Mouse (Mus musculus) embryonic facial prominence, embryonic 13.5 days (tissue): ENCODE data around the gene Mgea5. TPM values are rescaled to one million over a fixed set of nuclear protein-coding genes. Genes with fewer than 3 reads are reported as not detected.

ENCODE experiments used
- ATAC-seq: fragments of 200-750 bp; cut with Nextera tagmentation; 2 replicates; pipeline ENCODE4 v1.8.0; 2017; ENCODE audit warnings: low read depth; ENCODE audit not compliant: insufficient number of reproducible peaks, insufficient read depth, low FRiP score, low TSS enrichment
- H3K27ac ChIP-seq: fragments of 300-500 bp; sonication (generic); 2 replicates; pipeline ENCODE4 v1.5.1; 2015; ENCODE audit warnings: moderate library complexity, mild to moderate bottlenecking, inconsistent platforms
- H3K27me3 ChIP-seq: fragments of 300-500 bp; sonication (generic); 2 replicates; pipeline ENCODE4 v1.6.1; 2015; ENCODE audit warnings: mild to moderate bottlenecking, inconsistent platforms
- H3K36me3 ChIP-seq: fragments of 300-500 bp; sonication (generic); 2 replicates; pipeline ENCODE4 v1.6.1; 2015; ENCODE audit warnings: mild to moderate bottlenecking, inconsistent platforms
- H3K4me1 ChIP-seq: fragments of 300-500 bp; sonication (generic); 2 replicates; pipeline ENCODE4 v1.6.1; 2015; ENCODE audit warnings: inconsistent platforms
- H3K4me2 ChIP-seq: fragments of 300-500 bp; sonication (generic); 2 replicates; pipeline ENCODE4 v1.6.1; 2015; ENCODE audit warnings: moderate library complexity, mild to moderate bottlenecking, inconsistent platforms
- H3K4me3 ChIP-seq: fragments of 300-500 bp; sonication (generic); 2 replicates; pipeline ENCODE4 v1.5.1; 2015; ENCODE audit warnings: mild to moderate bottlenecking, inconsistent platforms
- H3K9ac ChIP-seq: fragments of 300-500 bp; sonication (generic); 2 replicates; pipeline ENCODE4 v1.6.1; 2015; ENCODE audit warnings: mild to moderate bottlenecking, inconsistent platforms
- H3K9me3 ChIP-seq: fragments of 300-500 bp; sonication (generic); 2 replicates; pipeline ENCODE4 v1.6.1; 2016; ENCODE audit warnings: inconsistent platforms
- WGBS: fragments of 180-500 bp; shearing (Covaris S2); methylation state at CpG from one replicate; pipeline ENCODE4 v1.1.7; 2015; ENCODE audit warnings: mixed read lengths; 5-methylcytosine and 5-hydroxymethylcytosine counted together
- polyA plus RNA-seq: library from polyadenylated mRNA; unstranded; fragments of >200 nt; fragmentation: Nextera tagmentation; extraction: Ambion mirVana; gene quantifications from 2 replicates; pipeline ENCODE4 v1.2.1, GENCODE M21; 2015

The Mgea5 gene
- polyA plus RNA-seq, 1 experiment from 2014 or later = 74.5 TPM

DNA sequence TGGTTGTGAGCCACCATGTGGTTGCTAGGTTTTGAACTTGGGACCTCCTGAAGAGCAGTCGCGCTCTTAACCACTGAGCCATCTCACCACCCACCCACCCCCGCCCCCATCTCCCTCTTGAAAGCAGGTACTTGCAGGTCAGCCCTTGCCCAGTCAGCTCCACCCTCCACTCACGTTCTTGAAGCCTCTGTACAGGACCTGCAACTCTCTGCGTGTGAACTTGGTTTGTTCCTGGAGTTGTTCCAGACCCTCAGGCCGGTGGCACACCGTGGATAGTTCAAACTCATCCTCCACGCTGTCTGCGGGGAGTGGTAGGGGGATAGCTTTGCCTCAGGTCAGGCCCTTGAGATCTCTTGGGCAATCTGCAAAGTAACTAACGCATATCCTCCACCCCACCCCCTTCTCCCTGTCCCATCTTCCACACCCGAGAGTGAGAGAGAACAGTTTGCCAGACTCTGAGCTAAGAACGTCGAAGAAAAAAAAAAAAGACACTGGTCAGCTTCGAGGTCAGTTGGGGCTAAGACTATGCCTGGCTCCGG lies 11.8 kb upstream of the Mgea5 start:
- no peak overlapping the region for H3K27ac ChIP-seq
- H3K9me3 ChIP-seq = no peaks in the 10 kb centered on the region
- H3K9ac ChIP-seq = no peak overlapping the region
- no peaks in the 10 kb centered on the region for H3K27me3 ChIP-seq
- H3K4me1 ChIP-seq = peaks cover 5% of the 10 kb centered on the region
- WGBS = 26% methylated on average over 15 of the region's 15 CpGs
- no peak for ATAC-seq
- H3K36me3 ChIP-seq = no peaks in the 10 kb centered on the region
- peak overlapping the region; percentile 59 for H3K4me2 ChIP-seq
- peak overlapping the region; percentile 33 for H3K4me3 ChIP-seq

DNA sequence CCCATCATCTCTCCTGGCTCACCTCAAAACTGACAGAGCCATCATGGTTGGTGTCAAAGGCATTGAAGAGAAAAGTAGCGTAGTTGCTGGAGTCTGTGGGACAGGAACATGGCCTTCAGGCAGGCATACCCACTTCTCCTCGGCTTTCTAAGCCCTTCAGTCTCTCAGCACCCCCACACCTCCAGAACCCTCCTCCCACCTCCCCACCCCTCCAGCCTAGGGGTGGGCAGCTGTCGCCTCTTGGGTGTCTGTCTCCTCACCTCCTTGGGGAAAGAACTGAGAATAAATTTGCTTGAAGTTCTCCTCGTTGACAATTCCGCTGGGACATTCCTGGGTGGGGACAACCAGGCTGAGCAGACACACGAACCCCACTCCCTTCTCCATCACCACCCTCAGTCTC lies 11.1 kb upstream of the Mgea5 start:
- Histone ChIP-seq H3K4me1 (peaks cover 5% of the 10 kb centered on the region), H3K9me3 (no peaks in the 10 kb centered on the region), H3K9ac (no peak overlapping the region), H3K4me3 (no peak overlapping the region), H3K27me3 (no peaks in the 10 kb centered on the region), H3K36me3 (no peaks in the 10 kb centered on the region), H3K4me2 (no peak overlapping the region), H3K27ac (no peak overlapping the region)
- ATAC-seq = no peak
- 71% methylated on average over 6 of the region's 6 CpGs for WGBS

DNA sequence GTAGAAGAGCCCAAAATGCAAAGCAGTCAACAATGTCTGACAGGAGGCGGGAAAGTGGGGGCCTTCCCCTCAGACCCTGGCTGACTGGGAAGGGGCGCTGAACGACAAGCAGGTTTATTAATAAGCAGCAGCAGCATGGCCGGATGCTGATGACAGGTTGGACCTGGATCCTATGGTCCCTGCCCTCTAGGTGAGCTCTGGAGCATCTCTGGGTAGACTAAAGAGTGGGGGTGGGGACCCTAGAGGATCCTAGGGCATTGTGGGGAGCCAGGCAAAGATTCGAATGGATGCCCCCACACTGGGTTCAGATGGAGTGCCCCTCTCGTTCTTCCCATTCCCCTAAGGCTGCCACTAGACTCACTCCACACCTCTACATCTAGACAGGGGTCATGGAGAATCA lies 8.8 kb upstream of the Mgea5 start:
- H3K9me3 ChIP-seq = no peaks in the 10 kb centered on the region
- 86% methylated on average over 6 of the region's 6 CpGs for WGBS

DNA sequence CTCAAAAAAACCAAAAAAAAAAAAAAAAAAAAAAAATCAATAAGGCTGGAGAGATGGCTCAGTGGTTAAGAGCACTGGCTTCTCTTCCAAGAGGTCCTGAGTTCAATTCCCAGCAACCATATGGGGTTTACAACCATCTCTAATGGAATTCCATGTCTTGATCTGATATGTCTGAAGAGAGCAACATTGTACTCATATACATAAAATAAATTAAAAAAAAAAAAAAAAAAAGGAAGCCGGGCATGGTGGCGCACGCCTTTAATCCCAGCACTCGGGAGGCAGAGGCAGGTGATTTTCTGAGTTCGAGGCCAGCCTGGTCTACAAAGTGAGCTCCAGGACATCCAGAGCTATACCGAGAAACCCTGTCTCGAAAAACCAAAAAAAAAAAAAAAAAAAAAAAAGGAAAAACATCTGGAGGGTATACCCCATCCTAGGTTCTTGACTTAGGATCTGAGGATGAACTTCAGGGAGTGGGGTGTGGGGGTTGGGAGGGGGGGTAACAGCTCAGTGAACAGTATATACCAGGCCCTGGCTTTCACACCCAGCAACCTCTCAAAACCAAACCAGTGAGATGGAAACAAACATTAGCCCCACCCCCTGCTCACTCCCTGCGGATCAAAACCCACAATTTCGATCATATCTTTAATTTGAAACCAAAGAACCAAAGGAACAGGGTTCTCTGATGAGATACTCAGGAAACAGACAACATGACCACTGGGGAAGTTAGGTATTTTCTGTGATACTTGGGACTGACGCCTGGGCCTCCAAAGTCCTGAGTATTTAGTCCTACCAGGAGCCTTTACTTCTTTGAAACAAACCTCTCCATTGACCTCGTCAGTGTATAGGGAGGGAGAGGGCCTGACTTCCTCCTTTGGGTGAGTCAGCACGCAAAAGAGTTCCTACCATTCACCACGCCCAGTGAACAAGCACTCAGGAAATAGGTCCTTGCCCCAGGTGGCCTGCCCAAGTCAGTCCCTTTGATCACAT lies 6.5 kb upstream of the Mgea5 start:
- no peak overlapping the region for H3K27ac ChIP-seq
- no peak overlapping the region for H3K9ac ChIP-seq
- no peaks in the 10 kb centered on the region for H3K27me3 ChIP-seq
- no peak for ATAC-seq
- no peaks in the 10 kb centered on the region for H3K36me3 ChIP-seq
- WGBS = 79% methylated on average over 13 of the region's 13 CpGs
- no peak overlapping the region for H3K4me3 ChIP-seq
- no peaks in the 10 kb centered on the region for H3K4me1 ChIP-seq
- H3K9me3 ChIP-seq = no peaks in the 10 kb centered on the region
- H3K4me2 ChIP-seq = no peak overlapping the region

More for the DNA sequence above, 8.8 kb upstream of the Mgea5 start:
- Histone ChIP-seq H3K4me2 (no peak overlapping the region), H3K4me1 (peaks cover 5% of the 10 kb centered on the region), H3K27ac (no peak overlapping the region), H3K4me3 (no peak overlapping the region), H3K27me3 (no peaks in the 10 kb centered on the region), H3K36me3 (no peaks in the 10 kb centered on the region), H3K9ac (no peak overlapping the region)
- no peak for ATAC-seq

DNA sequence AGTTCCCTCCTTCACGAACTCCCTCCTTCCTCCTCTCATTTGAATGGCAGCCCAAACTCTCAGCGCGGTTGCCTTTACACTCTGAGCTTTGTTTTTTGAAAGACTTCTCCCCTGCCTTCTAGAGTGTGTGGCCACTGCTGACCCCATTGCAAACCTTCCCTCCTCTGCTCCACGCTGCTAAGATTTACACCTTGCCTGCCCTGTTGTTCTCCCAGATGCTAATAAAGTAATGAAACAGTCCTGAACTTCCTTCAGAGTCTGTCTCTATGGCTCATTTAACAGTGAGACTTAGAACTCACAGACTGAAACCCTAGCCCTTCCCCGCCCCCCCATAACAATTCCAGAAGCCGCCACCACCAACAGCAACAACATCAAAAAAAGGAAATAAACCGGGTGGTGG lies 5.7 kb upstream of the Mgea5 start:
- no peak overlapping the region for H3K4me3 ChIP-seq
- H3K4me2 ChIP-seq = no peak overlapping the region
- no peaks in the 10 kb centered on the region for H3K36me3 ChIP-seq
- no peaks in the 10 kb centered on the region for H3K4me1 ChIP-seq
- 80% methylated on average over 7 of the region's 7 CpGs for WGBS
- ATAC-seq = no peak
- H3K9ac ChIP-seq = no peak overlapping the region
- no peaks in the 10 kb centered on the region for H3K9me3 ChIP-seq
- H3K27ac ChIP-seq = no peak overlapping the region
- no peaks in the 10 kb centered on the region for H3K27me3 ChIP-seq

DNA sequence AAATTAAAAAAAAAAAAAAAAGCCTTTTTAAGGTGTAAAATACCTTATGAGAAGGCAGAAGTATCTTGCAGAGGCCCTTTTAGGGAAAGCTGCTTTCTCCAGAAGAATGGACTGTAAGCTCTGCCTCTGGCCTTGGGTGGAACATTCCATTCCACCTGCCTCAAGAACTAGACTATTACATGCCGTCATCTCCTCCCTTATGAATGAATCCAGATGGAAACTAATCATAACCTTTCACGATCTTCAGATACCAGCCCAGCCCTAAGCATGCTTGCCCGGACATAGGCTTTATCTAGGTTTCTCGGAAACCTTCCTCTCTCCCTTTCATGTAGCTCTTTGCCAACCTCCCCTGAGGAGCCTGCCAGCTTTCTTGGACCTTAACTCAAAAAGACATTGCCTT lies 4.7 kb upstream of the Mgea5 start:
- Histone ChIP-seq H3K36me3 (no peaks in the 10 kb centered on the region), H3K9ac (no peak overlapping the region), H3K4me2 (no peak overlapping the region), H3K27ac (no peak overlapping the region), H3K4me3 (no peak overlapping the region), H3K4me1 (peaks cover 3% of the 10 kb centered on the region; the same call in 1 of the 2 replicates), H3K9me3 (no peaks in the 10 kb centered on the region), H3K27me3 (no peaks in the 10 kb centered on the region)
- 50% methylated on average over 4 of the region's 4 CpGs for WGBS
- no peak for ATAC-seq

DNA sequence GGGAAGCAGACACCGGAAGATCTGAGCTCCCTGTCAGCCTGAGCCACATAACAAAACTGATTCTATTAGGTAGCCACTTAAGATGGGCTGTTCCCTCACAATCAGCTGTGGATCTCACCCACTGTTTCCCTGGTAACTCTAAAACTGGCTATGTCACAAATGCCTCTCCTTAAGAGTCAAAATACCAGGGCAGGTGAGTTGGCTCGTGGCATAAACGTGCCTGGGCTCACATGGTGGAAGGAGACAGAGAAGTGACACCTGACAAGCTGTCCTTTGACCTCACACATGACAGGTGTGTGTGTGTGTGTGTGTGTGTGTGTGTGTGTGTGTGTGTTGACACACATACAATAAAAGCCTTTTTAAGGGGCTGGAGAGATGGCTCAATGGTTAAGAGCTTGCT lies 3.8 kb upstream of the Mgea5 start:
- no peak for ATAC-seq
- no peak overlapping the region for H3K27ac ChIP-seq
- H3K9me3 ChIP-seq = no peaks in the 10 kb centered on the region
- no peak overlapping the region for H3K9ac ChIP-seq
- H3K36me3 ChIP-seq = no peaks in the 10 kb centered on the region
- H3K27me3 ChIP-seq = no peaks in the 10 kb centered on the region
- no peak overlapping the region for H3K4me2 ChIP-seq
- 66% methylated on average over 3 of the region's 3 CpGs for WGBS
- peaks cover 3% of the 10 kb centered on the region; the same call in 1 of the 2 replicates for H3K4me1 ChIP-seq
- no peak overlapping the region for H3K4me3 ChIP-seq

DNA sequence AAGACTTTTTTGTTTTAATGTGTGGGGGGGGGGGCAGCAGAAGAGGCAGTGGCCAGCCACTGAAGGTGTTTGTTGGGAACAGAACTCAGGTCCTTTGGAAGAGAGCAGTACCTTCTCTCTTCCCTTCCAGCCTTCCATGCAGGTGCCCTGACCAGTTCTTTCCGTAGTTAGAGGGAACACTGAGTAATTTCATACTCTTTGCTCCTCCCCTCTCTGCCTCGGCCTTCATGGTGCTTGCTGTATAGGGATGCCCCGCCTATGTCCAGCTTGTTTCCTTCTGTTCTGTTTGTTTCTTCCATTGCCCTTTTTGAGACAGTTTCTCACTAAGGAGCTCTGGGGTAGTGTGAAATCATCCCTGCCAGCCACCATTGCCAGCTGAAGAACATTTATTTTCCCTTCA lies 1.8 kb upstream of the Mgea5 start:
- H3K9ac ChIP-seq = no peak overlapping the region
- ATAC-seq = no peak
- no peaks in the 10 kb centered on the region for H3K27me3 ChIP-seq
- H3K4me1 ChIP-seq = peaks cover 16% of the 10 kb centered on the region
- H3K4me3 ChIP-seq = no peak overlapping the region
- H3K36me3 ChIP-seq = 0 out of 2 replicates have a peak, but pooled peaks cover 4% of the 10 kb centered on the region
- H3K9me3 ChIP-seq = no peaks in the 10 kb centered on the region
- H3K27ac ChIP-seq = no peak overlapping the region
- 54% methylated on average over 3 of the region's 3 CpGs for WGBS
- H3K4me2 ChIP-seq = no peak overlapping the region

DNA sequence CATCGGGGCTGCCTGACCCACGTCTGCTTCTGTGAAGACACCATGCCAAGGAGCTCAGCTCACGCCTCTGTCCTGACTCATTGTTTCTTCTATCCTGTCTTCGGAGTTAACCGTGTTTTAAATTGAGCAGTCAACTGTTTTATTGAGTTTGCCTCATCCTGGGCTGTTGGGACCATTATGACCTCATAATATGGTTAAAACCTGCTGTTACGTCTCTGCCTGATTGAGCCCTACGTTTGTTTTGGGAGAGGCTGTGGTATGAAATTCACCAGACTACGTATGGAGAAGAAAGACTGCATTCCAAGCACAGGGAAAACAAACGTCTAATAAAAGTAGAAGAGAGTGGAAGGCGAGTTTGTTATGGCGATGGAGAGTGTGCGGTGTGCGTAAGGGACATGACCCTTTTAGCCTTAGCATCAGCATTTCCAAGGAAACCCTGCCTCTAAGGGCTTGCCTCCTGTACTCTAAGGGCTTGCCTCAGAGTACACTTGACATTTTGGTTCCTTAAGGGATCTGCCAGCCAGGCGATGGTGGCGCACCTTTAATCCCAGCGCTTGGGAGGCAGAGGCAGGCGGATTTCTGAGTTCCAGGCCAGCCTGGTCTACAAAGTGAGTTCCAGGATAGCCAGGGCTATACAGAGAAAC lies 418 bp upstream of the Mgea5 start:
- Histone ChIP-seq H3K4me1 (peaks cover 28% of the 10 kb centered on the region), H3K27me3 (no peaks in the 10 kb centered on the region), H3K9ac (peak overlapping the region; percentile 58), H3K9me3 (no peaks in the 10 kb centered on the region), H3K4me2 (peak overlapping the region; percentile 62), H3K27ac (peak overlapping the region; percentile 41), H3K36me3 (peaks cover 12% of the 10 kb centered on the region), H3K4me3 (peak overlapping the region; percentile 99)
- WGBS = 30% methylated on average over 17 of the region's 17 CpGs
- ATAC-seq = no peak; the same call in 1 of the 2 replicates

DNA sequence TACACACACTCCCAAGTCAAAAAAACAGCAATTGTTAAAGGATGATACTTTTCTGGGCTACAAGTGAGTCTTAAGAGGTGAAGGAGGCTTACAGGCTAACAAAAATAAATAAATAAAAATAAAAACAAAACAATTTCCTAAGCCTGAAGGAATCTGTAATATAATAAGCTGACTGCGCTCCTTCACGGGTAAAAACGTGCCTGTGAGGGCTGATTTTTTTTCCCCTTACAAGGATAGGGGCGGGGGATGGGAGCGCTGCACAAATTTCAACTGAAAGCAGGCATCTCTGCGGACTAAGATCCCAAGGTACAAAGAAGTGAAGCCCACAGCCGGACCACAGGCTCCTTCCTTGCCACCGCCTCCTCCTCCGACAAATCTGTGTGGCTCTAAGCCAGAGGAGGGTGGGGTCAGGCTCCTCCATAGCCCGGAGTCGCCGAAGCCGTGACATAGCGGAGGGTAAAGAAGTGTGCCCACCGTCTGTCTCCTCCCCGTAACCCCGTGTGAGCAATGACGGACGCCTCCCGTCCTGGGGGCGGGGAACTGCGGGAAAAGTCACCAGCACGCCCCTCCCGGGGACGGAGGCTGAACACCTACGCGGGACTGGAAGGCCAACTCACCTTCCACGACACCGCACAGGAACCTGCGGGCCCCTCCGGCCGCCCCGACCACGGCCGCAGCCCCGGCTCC lies 1.2 kb downstream of the Mgea5 start:
- peak overlapping the region; percentile 98 for H3K27ac ChIP-seq
- H3K4me1 ChIP-seq = peaks cover 28% of the 10 kb centered on the region
- under 1% methylated on average over 36 of the region's 36 CpGs for WGBS
- peaks cover 27% of the 10 kb centered on the region for H3K36me3 ChIP-seq
- H3K4me2 ChIP-seq = peak overlapping the region; percentile 62
- peak overlapping the region; percentile 98 for H3K9ac ChIP-seq
- peak; percentile 34 for ATAC-seq
- H3K27me3 ChIP-seq = no peaks in the 10 kb centered on the region
- no peaks in the 10 kb centered on the region for H3K9me3 ChIP-seq
- H3K4me3 ChIP-seq = peak overlapping the region; percentile 99

DNA sequence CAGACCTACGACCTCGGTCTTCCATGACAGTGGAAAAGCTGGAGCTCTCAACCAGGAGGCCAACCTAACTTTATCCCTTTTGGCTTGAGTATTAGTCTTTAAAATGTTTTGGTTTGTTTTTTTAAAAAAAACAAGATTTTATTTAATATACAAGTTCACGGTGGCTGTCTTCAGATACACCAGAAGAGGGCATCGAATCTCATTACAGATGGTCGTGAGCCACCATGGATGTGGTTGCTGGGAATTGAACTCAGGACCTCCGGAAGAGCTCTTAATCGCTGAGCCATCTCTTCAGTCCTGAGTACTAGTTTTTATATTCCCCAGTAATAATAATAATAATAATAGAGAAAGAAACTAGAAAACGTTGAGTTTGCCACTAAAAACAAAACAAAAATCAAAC lies 2.0 kb downstream of the Mgea5 start:
- Histone ChIP-seq H3K9me3 (no peaks in the 10 kb centered on the region), H3K4me3 (peak overlapping the region; percentile 99), H3K9ac (no peak overlapping the region), H3K4me2 (peak overlapping the region; percentile 62), H3K27me3 (no peaks in the 10 kb centered on the region), H3K36me3 (peaks cover 33% of the 10 kb centered on the region), H3K4me1 (peaks cover 28% of the 10 kb centered on the region), H3K27ac (no peak overlapping the region)
- 60% methylated on average over 8 of the region's 8 CpGs for WGBS
- ATAC-seq = no peak
